Mouse (Mus musculus) CH12F3 (cell line): ENCODE results near the gene Gm7879.
"Not testable (repeated sequence)": the region's sequence is repeated elsewhere in the genome, so short reads cannot be mapped to it uniquely, and the experiment has no call there.

Experiments used
- in situ Hi-C: fragments of 300-500 bp; cut with MboI; formaldehyde crosslinking; loops from 2 replicates; pipeline ENCODE4 v1.14.3; 2020; ENCODE audit warnings: low sequenced_read_pairs

The Gm7879 gene

DNA sequence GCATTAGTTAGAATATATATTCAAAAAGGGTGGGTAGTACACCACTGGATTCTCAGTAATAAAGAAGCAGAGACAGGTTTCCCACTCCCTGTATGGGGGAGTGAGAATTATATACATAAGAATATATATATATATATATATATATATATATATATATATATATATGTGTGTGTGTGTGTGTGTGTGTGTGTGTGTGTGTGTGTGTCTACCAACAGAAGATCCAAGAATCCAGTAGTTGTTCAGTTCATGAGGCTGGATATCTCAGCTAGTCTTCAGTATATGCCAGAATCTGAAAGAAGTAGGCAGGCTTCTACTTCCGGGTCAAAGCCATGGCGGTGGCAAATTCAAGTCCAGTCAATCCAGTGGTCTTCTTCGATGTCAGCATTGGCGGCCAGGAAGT, at the start of gene Gm7879:
Gm7879 (plus strand) TSS at position 301 of the 400 bp plus-strand sequence.
- in situ Hi-C loops = not testable (repeated sequence)

DNA sequence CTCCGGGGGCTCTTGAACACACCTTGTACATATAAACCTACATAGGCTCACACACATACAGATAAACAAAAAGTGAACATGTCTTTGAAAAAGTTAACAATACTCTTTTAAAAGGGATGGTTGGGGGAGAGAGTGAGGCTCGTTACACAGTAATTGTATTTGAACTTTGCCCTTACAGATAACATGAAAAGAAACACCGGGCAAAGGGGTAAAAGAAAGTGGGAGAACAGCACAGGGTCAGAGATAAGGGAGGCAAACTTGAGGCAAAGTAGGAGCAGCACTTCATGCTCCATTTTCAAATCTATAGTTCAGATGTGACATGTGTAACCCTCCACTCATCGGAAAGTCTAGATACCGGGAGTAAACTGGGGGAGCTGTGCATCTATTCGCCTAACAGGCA, 49.3 kb upstream of the Gm7879 start:
- in situ Hi-C loops = no loop called here

DNA sequence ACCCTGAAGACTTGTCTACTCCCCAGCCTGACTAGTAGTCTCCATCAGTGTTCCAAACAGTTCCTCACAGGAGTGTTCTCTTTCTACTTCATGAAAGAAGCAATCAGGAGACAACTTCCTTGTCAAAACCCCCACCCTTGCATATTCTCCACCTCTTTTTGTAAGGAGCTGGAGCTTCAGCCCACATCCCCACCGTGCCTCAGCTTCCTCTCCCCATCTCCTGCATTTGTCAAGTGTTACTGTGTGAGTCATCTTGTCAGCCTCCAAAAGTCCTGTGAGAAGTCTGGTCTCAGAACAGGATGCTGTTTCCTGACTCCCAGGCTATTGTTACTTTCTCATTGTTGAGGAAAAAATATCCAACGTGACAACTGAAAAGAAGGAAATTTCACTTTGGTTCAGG, 47.6 kb upstream of the Gm7879 start:
- in situ Hi-C loops = no loop called here

DNA sequence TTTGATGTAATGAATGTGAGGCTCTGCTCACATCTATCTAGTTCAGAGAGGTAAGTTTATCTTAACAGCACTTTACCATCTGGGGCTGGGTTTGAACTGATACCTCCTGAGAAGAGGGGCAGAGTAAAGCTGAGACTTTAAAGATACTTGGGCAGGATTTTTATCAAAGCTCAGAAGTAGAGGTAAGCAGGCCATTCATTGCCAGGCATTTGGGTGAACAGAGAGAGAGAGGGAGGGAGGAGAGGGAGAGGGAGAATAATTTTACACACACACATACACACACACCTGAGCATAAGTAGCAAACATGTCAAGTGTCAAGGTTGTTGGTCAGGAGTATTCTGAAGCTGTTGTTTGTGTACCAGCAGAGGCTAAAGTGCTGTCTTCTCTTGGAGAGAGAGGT, 44.7 kb upstream of the Gm7879 start, which contains the start of gene Cd38:
Cd38 (plus strand) TSS at position 301 of the 400 bp plus-strand sequence.
- in situ Hi-C loops = no loop called here

DNA sequence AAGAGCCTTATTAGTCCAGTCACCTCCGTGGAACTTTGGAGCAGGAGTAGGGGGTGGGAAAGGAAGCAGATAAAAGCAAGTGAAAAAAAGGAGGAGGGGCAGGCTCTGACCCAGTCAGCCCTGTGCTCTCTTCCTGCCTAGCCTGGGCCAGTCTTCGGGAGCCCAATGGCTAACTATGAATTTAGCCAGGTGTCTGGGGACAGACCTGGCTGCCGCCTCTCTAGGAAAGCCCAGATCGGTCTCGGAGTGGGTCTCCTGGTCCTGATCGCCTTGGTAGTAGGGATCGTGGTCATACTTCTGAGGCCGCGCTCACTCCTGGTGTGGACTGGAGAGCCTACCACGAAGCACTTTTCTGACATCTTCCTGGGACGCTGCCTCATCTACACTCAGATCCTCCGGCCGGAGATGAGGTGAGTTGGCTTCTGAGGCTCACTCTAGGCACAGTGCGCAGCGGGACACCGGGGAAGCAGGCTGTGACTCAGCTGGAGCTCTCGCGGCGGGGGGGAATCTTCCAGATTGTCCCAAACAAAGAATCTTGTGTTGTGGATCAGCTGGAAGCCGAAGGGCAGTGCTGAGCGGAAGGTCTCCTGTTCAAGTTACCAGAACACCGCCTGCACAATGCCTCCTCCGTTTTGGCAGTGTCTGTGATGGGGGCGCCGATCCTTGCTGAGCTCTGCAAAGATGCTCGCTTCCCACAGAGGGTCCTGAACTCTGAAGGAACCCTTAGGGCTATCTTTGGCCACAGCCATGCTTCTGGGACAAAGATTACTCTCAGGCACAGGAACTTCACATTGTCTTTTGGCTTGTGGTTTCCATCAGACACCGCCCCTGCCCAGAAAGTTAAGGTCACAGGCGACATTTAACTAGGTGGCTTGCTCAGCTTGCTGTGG, 44.0 kb upstream of the Gm7879 start:
- in situ Hi-C loops = no loop called here

DNA sequence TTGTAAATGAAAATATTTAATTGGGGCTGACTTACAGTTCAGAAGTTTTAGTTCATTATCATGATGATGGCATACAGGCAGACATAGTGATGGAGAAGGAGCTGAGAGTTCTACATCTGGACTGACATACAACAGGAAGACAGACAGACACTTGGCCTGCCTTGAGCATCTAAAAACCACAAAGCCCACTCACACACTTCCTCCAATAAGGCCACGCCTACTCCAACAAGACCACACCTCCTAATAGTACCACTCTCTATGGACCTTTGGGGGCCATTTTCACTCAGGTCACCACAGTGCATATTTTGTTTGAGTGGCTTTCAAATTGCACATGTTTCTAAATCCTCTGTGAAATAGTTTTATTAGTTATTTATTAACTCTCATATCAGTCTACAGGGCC, 41.1 kb upstream of the Gm7879 start:
- in situ Hi-C loops = no loop called here

DNA sequence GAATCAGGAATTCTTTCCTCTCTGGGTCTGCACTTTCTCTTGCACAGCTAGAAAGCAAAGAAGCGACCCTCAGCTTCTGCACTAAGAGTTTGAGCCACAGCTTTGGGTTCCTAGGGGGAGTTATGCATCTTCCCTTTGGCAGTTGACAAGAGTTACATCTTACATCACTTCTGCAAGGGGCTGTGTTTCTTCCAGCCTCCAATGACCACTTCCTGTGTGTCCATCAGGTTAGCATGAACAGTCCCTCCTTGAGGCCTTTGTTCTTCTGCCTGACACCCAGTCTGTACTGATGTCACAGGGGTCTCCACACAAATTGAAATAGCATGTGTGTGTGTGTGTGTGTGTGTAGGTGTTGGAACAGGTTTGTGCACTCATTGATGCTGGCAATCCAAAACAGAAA, 40.3 kb upstream of the Gm7879 start:
- in situ Hi-C loops = no loop called here

DNA sequence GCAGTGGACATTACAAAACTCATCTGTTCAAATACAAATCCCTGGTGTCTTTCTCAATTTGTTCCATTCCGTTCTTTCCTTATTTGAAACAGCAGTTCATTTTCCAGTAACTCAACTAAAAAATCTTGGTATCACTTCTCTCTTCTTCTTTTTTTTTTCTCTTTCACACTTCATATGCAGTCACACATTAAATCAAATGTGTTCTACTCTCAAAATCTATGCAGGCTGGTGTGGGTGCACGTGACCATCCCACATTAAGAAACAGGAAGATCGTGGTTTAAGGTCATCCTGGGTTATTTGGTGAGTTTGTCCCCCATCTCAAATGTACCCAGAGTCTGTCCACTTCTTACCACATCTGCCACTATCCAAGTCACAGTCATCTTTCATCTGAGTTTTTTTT, 30.9 kb upstream of the Gm7879 start:
- in situ Hi-C loops = no loop called here

DNA sequence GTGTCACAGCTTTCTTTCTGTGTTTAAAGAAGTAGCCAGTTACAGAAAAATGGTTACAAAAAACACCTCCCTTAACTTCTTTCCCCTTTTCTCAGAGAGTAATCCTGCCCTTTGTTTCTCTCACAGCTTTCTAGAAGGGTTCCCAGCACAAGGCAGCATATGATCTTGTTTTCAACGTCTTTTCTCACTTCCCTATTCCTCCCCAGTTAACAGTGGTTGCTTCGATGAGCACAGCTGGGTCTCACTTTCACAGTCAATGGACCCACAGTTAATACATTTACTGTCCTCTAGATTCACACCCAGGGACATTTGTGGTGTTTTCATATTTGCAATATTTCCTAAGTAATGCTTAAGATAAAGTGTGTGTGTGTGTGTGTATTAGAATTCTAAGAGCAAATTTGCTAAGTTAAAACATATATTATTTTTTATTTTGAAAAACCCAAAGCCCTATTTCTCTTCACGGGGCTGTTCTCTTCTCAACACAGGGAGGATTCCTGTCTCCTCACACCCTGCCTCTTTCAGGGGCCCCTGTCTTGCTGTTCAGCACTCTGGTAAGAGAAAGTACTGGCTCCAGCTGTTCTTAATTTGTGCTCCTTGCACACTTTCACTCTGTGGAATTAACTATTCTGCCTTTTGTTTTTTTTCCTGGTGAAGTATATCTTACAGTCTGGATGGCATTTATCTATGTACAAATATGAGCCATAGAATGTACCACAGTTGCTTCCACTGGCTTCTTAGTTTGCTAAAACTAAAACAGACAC, 27.7 kb upstream of the Gm7879 start:
- in situ Hi-C loops = no loop called here

DNA sequence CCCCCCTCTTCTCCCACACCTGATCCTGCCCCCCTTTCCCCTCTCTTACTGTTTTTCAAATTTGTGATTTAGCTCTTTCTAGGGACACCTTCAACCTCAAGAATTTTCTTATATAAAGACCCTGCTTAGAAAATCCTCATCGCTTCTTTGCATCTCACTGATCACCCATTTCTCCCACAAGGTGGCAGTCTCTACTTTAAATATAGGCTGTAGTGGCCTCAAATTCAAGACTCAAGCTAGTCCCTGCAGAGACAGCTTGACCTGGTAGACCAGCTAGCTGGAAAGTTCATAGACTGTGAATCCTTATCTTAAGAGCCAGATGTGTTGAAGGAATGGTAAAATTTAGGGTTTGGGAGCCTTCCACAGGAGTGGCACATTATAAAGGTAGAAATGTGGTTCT, 20.6 kb upstream of the Gm7879 start:
- in situ Hi-C loops = no loop called here

DNA sequence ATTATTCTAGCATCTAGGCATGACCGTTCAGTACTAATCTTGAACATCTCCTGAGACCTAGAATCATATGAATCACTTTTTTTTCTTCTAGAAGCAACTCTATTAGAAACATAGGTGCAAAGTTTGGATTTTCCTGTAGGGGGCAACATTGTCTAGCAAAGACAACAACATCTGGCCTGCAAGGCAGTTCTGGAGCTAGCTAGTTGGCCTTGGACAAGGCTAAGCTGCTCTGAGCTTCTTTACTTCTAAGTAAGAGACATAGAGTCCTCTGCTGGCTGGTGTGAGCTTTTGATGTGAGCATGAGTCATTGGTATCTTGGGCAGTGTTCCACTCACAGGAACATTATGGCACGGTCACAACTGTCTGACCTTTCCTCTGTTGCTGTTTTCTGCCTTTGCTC, 18.8 kb upstream of the Gm7879 start:
- in situ Hi-C loops = no loop called here

DNA sequence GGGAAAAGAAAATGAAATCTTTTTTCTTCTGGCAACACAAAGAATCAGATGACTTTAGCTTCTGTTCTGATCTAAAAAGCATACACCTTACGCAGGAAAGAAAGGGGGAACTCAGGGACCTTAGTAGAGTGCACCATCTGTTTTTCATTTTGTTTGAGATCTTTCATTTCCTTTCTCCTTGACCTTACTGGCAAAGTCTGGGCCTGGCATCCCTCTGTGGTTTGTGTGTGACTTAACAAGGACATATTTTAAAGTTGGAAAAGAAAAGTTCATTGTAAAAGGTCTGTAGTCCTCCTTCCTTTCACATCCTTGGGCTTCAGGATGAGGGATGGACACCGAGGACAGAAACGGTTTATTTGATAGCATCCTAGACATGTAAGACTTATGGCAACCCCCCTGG, 17.0 kb upstream of the Gm7879 start:
- in situ Hi-C loops = no loop called here

DNA sequence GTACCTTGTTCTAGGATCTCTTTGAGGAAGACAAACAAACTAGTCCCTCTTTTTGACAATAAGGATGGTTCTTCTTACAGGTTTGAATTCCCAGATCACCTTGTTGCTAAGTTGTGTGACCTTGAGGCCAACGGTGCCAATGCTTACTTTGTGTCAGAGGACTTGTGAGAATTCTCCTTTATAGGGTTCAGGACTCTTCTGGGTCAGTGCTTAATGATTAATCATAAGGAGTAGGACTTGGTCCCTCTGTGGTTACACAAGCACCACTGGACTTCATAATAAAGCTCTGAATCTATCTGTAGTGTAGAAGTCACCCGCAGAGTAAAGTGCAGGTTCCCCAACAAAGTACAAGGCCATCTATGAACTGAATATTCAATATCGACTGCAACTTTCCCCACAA, 8.3 kb upstream of the Gm7879 start:
- in situ Hi-C loops = no loop called here

DNA sequence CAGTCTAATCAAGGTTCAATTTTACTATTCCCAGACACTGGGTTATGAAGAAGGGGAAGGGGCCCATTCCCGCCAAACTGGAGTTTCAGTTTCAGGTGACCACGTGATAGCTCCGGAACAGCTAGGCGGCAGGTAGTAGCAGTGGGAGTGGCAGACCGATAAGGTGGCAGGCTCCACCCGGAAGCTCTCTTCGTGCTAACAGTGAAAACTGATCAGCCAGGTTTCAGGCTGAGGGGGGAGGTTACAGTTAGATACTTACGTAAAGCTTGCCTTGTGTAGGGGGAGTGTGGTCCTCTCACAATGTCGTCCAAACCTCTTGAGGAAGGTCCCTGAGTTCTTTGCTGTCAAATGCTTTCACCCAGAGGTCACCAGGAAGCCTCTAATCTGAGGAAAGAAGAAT, 3.7 kb upstream of the Gm7879 start:
- in situ Hi-C loops = no loop called here

DNA sequence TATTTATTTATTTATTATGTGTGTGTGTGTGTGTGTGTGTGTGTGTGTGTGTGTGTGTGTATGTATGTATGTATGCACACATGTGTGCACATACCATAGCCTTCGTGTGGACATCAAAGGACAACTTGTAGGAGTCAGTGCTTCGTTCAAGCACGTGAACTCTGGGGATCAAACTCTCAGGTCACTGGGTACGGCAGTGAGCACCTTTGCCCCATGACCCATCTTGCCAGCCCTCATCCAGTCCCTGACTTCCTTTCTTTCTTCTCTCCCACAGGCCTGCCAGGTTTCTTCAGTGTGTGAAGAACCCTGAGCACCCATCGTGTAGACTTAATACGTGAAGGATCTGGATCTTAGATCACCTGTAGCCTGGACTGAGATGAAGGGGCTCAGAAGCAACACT, 2.9 kb upstream of the Gm7879 start:
- in situ Hi-C loops = no loop called here

DNA sequence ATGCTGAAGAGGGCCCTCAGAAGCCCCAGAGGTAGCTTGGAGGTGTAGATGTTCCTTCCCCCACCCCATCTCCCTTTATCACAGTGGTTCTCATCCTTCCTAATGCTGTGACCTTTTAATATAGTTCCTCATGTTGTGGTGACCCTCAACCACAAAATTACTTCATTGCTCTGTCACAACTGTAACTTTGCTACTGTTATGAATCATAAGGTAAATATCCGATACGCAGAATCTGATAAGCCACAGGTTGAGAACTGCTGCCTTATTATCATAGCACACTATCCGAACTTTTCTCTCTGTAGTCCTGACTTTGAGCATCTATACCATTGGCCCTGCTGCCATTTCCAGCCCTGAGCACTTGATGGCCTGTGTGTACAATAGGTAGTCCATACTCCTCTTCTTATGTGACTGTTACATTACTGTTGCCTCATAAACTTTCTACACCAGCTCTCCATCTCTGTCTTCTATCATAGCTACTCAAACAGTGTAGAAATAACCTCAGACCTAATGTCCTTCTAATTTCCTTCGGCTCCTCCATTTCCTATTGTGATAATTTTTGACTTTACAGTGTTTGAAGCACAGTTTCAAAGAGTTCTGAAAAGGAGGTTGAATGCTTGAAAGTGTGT, 2.4 kb downstream of the Gm7879 start:
- in situ Hi-C loops = no loop called here

DNA sequence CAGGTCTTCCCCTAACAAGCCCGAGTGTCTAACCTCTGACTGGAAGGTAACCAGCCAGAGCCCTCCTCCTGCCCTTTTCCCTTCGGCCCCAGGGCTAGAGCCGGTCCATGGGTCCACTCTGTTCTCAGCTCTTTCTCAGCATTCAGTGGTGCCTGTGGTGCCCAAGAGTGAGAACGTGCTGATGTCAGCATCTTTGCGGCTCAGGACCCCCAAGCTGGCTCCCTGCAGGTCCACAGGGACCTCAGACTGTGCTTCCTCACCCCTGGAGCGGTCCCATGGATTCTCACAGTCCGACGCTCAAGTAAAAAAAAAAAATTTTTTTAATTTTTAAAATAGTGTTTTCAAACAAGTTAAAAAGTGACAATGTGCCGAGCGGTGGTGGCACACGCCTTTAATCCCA, 8.9 kb downstream of the Gm7879 start:
- in situ Hi-C loops = loop anchor here (10.0 kb wide), 1 partner anchor 63 kb away; the partner anchor contains the start of gene Fgfbp1

DNA sequence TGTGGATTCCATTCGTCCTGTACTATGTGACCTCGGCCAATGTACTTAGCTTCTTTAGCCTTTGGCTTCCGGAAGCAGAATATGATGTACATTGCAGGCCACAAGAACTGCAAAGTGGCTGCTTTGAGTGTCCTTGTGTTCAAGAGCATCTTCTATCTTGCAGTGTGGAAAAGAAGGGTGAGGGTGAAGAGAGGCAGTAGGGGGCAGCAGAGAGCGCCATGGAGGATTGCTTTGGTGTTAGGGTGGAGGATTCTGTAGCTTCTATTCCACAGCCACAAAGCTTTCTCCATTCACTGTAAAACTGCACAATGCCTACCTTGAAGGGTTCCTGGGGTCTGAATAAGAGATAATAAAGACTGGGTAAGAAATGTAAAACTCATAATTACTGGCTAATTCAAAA, 11.0 kb downstream of the Gm7879 start:
- in situ Hi-C loops = loop anchor here (10.0 kb wide), 1 partner anchor 61 kb away; the partner anchor contains the start of gene Fgfbp1

DNA sequence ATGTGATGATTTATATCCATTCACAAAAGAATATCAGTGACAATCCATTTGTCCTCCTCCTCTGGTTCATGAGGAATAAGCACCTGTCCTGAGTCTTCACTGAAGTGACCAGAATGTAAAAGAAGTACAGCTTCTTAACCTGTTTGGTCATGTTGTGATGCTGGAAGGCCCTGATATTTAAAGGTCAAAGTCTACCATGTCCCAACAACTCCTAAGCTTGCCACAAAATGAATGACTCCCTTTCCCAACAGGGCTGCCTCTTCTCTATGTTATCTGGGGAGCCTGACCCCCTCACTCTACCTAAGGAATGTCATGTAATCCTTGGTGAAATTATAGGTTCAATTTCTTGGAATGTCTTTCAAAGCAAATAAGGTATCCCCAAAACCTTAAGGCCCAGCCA, 14.8 kb downstream of the Gm7879 start:
- in situ Hi-C loops = loop anchor here (10.0 kb wide), 1 partner anchor 57 kb away; the partner anchor contains the start of gene Fgfbp1

DNA sequence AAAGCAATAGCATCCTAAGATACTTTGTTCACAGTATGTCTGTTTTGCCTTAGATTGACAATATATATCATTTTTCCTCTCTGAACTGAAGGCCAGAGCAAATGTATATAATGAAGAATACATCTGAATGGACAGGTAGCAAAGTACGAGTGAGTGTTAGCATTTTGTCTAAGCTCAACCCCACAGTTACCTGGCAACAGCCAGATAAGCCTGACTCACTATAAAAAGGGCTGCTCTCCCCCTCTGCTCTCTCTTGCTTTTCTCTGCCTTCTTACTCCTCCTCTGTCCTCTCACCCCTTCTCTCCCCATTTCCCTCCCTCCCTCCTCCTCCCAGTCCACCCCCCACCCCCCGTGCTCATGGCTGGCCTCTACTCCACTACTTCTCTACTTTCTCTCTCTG, 20.3 kb downstream of the Gm7879 start:
- in situ Hi-C loops = no loop called here

DNA sequence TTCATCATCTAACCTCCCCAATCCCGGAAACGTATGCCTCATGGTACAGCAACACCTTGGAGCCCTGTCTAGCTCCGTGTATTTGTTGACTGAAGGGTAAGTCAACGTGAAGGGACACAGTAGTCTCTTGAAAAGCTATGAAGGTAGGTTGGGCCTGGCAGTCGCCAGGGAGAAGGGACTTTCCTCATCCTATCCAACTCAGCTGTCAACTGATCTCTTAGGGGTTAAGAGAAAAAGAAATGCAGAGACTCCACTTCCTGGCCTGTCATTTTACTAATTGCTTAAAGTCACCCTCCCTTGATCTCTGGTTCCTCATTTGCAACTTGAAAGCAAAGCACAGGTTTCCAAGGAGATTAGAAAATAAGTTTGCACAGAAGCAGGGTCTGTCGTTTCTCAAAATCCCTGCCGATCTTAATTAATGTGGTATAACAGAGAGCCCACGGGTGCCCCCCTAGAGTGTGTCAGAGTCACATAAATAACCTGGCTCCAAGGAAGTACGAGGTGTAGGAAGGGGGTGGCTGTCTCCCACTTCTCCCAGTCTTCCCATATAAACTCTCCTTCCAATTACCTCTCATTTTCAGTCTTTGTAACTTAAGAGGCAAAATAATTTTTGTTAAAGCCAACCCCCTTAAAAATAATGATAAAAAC, 34.5 kb downstream of the Gm7879 start:
- in situ Hi-C loops = no loop called here
